Mouse (Mus musculus) regulatory T cell (primary cell): ENCODE results near the gene Gm28539.

ENCODE experiments used
- in situ Hi-C: fragments of 300-600 bp; cut with MboI, MseI; formaldehyde crosslinking; loops from one replicate; pipeline ENCODE4 v1.15.1; 2025; ENCODE audit warnings: high pct_unique_total_duplicates

Gm28539 gene

DNA sequence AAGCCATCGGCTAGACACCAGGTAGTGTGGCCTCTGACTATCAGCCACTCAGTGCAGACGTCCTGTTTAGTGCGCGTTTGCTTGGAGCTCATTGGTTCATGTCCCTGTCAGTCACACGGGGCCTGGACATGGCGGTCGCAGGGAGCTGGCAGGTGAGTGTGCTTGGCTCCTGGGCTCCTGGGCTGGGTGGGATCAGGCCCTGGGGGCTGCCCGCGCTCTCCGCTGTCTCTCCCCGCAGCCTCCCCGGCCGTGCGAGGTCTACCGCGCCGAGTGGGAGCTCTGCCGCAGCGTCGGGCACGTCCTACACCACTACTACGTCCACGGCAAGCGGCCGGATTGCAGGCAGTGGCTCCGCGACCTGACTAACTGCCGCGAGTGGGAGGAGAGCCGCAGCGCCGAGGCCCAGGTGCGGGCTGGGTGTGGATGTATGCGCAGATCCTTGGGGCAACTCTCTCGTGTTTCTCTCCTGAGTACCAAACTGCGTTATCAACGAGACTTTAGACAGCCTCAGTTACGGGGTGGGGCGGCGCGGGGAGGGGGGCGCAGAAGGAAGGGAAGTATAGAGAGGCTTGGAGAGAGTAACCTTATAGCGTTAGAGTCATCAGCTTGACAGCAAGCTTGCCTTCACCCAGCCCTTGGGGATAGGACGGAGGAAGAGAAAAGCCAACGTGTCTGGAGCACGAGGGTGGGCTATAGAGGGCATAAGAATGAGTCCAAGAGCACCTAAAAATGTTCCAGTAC, at the start of gene Gm28539, which contains the start of gene 2510002D24Rik:
Gene Gm28539 (plus strand): TSS at position 117 of the 741 bp plus-strand sequence.
Gene 2510002D24Rik (plus strand): TSS at position 111 of the 741 bp plus-strand sequence.
- in situ Hi-C loops = no loop called here

DNA sequence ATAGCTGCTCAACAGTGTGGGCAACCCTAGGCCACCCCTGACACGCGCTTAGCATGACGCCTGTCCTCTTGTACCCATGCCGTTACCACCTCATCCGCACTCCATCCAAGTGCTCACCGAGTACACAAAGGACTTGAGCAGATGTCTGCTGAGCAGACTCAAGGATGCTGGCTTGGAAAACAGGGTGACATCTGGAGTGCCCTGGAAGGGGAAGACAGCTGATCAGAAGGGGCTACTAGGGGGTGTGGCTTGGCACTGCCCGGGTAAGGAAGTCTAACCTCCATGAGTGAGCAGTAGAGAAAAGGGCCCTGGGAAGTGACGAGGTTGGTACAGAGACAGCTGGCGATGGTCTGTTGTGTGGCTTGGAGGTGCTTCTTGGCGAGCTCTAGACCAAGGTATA, 49.7 kb upstream of the Gm28539 start:
- in situ Hi-C loops = no loop called here

DNA sequence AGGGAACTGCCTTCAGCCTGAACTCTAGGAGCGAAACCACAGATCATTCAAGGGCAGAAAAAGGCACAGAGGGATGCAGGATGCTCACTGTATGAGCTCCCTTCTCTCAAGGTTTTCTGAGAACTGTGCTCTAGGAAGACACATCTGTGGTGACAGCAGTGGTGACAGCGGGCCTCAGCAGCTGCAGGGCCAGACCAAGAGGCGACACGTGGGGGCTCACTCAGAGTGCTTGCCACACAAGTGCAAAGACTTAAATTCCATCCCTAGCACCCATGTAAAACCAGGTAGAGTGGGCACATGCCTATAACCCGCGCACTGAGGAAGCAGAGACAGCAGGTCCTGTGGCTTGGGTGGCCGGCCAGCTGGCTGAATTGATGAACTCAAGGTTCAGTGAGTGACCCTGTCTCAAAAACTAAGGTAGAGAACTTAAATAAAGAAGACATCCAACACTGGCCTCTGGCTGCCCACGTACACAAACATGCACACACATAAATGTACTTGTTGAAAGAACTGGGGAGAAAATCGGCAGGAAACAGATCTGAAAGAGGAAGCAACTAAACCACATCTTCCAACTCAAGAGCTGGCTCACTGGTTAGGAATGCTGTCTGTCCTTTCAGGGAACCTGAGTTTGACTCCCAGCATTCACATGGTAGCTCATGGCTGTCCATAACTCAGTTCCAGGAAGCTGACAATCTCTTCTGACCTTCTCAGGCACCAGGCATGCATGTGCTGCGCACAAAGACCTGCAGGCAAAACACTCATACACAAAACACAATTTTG, 47.6 kb upstream of the Gm28539 start:
- in situ Hi-C loops = no loop called here

GRCm38 (mm10) chr16:18795223-18795899, 41.0 kb upstream of the Gm28539 start:
- in situ Hi-C loops = no loop called here

DNA sequence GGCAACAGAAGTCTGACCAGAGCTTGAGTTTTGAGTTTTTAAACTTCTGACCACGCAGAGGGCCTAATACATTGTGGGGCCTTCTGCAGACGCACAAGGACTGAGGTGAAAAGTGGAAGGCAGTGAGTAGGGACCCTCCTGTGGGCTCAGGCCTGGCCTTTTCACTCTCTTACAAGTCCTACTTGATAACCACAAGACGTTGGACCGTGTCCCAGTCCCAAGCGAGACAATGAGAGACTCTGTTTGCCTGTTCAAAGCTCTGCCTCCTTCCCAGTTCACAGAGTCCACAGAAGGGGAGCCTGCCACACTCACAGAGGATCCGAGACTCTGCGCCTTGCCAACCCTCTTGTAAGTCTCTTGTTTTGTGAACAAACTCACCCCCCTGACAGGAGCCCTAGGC, 39.7 kb upstream of the Gm28539 start:
- in situ Hi-C loops = no loop called here

- in situ Hi-C loops = no loop called here
Measured at GRCm38 (mm10) chr16:18798151-18798550, 38.2 kb upstream of the Gm28539 start.

GRCm38 (mm10) chr16:18798841-18799240, 37.5 kb upstream of the Gm28539 start:
- in situ Hi-C loops = no loop called here

- in situ Hi-C loops = no loop called here
Measured at GRCm38 (mm10) chr16:18805746-18806145, 30.6 kb upstream of the Gm28539 start.

DNA sequence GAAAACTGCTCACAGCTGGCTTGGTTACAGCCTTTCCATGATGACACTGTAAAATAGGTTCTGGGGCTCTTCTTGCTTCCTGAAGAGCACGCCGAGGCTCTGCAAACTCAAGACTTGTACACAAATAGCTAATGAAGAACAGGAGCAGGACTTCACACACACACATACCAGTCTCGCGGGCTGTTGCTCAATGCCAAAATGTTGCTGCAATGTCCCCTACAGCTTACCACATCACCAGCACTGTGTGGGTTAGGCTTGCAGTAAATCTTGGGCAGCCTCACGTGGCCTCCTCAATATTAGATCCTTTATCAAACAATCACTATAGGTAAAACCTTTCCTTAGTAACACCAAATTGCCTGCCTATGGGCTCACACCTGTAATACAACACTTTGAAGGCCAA, 27.4 kb upstream of the Gm28539 start:
- in situ Hi-C loops = no loop called here

GRCm38 (mm10) chr16:18811032-18811431, 25.4 kb upstream of the Gm28539 start:
- in situ Hi-C loops = loop anchor here (10.0 kb wide), 1 partner anchor 1296 kb away; no protein-coding TSS in a partner anchor

GRCm38 (mm10) chr16:18811468-18812384, 24.7 kb upstream of the Gm28539 start, which contains the start of the genes Ufd1 and Cdc45:
Ufd1 (plus strand) TSS chr16:18811779.
Cdc45 (minus strand) TSS chr16:18811987.
- in situ Hi-C loops = loop anchor here (10.0 kb wide), 1 partner anchor 1297 kb away; no protein-coding TSS in a partner anchor

DNA sequence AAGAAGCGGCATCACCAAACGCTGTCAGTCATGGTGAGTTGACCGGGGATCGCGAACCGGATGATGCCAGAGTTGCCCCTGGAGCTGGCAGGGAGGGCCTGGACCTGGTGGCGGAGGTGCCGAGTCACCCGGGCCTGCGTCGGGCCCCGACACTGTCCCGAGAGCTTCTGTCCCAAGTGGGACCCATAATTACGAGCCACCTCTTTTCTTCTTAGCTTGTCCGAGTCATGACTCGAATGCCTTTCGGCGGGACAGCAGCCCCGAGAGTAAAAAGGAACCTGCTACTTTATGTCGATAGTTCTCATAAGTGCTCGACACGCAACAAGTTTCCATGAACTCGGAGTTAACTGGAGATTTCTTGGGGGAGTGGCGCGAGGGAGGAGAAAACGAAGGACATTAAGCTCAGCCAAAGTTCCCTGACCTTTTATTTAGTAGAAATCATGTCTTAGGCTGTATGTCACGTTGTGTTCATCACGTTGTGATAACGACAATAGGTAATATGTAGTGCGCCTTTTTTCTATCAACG, 23.9 kb upstream of the Gm28539 start:
- in situ Hi-C loops = loop anchor here (10.0 kb wide), 1 partner anchor 1298 kb away; no protein-coding TSS in a partner anchor

DNA sequence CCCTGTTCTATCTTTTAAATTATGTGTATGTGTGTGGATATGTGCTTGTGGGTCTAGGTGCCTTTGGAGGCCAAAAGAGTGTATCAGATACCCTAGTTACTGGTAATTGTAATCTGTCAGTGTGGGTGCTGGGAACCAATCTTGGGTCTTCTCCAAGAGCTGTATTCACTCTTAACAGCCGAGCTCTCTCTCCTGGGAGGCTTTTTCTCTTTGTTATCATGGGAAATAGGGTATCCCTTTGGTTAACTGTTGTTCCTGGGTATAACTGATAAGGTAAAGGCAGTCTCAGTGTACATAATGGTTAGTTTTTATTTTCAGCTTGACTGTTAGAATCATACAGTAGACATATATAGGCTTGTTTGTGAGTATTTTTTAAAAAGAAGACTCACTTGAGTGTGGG, 14.0 kb upstream of the Gm28539 start:
- in situ Hi-C loops = no loop called here

GRCm38 (mm10) chr16:18822925-18823324, 13.5 kb upstream of the Gm28539 start:
- in situ Hi-C loops = no loop called here

DNA sequence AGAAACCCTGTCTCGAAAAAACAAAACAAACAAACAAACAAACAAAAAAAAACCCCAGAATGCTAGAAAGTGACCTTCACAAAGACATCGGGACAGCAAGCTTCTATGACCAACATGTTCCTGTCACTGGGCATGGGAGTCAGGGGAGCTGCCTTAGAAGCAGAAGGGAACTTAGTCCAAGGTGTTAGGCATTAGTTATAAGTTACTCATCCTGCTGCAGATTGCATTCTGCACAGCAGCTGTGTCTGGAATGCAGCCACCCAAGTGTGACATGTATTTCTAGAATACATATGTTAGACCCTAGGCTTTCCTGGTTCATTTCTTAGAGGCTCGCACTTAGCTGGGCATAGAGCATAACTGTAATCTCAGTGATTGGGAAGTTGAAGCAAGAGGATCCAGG, 7.8 kb upstream of the Gm28539 start:
- in situ Hi-C loops = no loop called here

- in situ Hi-C loops = no loop called here
Measured at GRCm38 (mm10) chr16:18829102-18829501, 7.3 kb upstream of the Gm28539 start.

- in situ Hi-C loops = no loop called here
Measured at GRCm38 (mm10) chr16:18833486-18833885, 2.9 kb upstream of the Gm28539 start.

- in situ Hi-C loops = no loop called here
Measured at GRCm38 (mm10) chr16:18836073-18836467, 314 bp upstream of the Gm28539 start.

DNA sequence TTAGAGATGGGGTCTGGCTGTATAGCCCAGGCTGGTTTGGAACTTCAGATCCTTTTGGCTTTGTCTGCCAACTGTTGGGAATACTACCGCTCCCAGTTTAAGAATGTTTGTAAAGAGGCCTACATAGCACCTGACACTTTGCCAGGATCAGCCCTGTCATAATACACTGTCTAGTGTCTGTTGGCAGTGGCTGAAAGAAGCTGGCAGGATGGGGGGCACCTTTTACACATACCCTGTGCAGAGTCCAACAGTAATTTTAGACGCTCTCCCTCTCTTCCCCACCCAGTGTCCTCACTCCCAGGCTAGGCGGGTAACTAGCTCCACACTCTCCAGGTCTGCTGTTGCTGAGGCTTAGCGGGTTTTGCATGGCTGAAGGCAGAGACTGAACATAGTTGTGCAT, 2.0 kb downstream of the Gm28539 start:
- in situ Hi-C loops = no loop called here

DNA sequence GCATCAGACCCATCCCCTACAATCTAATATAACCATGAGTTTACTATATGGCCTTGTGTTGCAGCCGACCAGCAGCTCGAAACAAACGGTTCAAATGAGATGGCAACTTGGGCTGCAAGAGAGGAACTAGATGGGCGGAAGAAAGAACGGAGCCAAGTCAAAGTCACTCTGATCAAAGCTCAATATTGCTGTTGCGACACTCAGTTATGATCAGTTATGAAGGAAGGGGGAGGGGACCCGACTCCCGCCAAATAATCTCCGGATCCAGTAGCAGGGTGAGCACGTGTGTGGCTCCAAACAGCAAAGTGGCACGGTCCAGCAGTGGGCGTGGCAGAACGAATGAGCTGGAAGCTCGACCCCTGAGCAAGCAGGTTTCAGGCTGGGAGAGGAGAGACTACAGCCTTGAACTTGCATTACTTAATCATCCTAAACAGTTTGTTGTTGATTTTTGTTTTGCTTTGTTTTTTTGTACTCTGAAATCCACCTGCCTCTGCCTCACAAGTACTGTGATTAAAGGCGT, 10.0 kb downstream of the Gm28539 start:
- in situ Hi-C loops = no loop called here
